Mouse (Mus musculus) layer of hippocampus, adult 9-11 months (tissue): Measurements from ENCODE around the gene Sf3b5.
"Not testable (repeated sequence)": the region's sequence is repeated elsewhere in the genome, so short reads cannot be mapped to it uniquely, and the experiment has no call there.

Experiments used
- DNase-seq: peaks from one replicate; pipeline ENCODE4 v3.0.0; 2022

The Sf3b5 gene

GRCm38 (mm10) chr10:13007876-13008736 lies 3.0 kb downstream of the Sf3b5 start:
- peak; percentile 98 for DNase-seq

GRCm38 (mm10) chr10:13008737-13009121 lies 3.6 kb downstream of the Sf3b5 start:
- DNase-seq = no peak

DNA sequence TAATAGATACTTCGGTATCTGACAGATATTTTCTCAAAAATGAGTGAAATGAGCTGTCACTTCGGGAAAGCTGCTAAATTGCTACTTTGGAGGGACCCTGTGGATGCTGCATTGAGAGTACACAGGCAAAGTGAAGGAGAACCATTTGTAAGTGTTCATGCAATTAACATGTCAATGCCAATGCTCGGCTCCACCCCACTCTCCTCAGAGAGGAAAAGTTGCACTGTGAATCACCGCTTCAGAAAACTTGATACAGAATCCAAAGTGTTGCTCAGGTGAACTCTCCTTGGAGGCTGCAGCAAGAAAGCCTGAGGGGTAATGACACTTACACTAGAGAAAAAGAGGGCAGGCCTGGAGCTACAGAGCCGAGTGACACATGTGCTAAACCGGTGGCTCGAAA lies 8.9 kb downstream of the Sf3b5 start:
- DNase-seq = no peak

- DNase-seq = peak; percentile 49
Observed at GRCm38 (mm10) chr10:13016573-13016972, 11.4 kb downstream of the Sf3b5 start.

GRCm38 (mm10) chr10:13018510-13018909 lies 13.4 kb downstream of the Sf3b5 start:
- DNase-seq = no peak

- DNase-seq = no peak
Observed at GRCm38 (mm10) chr10:13019026-13019425, 13.9 kb downstream of the Sf3b5 start.

- DNase-seq = no peak
Observed at GRCm38 (mm10) chr10:13022103-13022502, 17.0 kb downstream of the Sf3b5 start.

DNA sequence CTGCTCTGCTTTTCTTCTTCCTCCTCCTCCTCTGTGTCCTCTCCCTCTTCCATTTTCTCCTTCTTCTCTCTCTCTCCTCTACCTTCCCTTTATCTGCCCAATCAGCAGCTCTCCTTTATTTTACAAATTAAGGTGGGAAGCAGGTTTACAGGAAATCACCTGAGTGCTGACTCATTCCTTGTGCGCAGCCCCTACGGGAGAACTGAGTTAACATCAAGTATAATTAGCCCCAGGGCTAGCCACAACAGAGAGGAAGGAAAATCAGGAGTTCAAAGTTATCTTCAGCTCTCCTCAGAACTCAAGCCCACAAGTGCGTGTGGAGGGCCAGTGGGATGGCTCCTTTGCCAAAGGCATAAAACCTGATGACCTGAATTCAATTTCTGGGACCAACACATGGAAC lies 18.8 kb downstream of the Sf3b5 start:
- not testable (repeated sequence) for DNase-seq

GRCm38 (mm10) chr10:13027702-13028101 lies 22.6 kb downstream of the Sf3b5 start:
- no peak for DNase-seq

DNA sequence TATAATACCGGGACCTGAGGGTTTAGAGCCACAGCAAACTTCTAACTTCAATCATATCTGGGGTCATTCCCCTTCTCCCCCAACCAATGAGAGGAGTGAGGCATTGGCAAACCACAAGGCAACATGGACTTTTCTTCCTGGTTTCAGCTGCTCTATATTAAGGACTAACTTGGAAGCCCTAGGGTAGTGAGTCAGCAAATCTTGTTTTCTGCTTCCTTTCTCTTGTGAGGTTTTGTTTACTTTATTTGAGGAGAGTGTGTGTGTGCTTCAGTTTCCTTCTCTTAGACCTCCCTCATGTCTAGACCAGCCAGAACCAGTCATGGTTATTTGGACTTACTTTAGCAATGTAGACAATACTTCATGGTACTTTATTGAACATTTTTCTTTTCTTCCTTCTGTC lies 23.1 kb downstream of the Sf3b5 start:
- DNase-seq = no peak

DNA sequence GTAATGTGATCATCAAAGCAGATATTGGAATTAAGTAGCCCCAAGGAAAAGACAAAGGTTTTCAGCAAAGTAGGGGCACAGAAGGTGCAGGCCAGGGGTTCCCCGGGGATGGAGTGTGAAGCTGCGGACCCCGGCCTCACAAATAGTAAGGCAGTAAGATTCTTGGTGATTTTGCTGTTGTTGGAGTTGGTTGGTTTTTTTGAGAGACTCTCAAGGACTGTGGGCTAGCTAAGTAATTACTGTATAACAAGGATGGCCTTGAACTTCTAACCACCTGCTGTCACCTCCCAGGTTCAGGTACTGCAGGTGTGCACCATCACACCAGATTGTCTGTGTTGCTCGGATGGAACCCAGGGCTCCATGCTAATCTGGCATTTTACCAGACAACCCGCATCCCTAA lies 24.3 kb downstream of the Sf3b5 start:
- DNase-seq = no peak

- DNase-seq = no peak
Observed at GRCm38 (mm10) chr10:13035270-13035669, 30.1 kb downstream of the Sf3b5 start.

DNA sequence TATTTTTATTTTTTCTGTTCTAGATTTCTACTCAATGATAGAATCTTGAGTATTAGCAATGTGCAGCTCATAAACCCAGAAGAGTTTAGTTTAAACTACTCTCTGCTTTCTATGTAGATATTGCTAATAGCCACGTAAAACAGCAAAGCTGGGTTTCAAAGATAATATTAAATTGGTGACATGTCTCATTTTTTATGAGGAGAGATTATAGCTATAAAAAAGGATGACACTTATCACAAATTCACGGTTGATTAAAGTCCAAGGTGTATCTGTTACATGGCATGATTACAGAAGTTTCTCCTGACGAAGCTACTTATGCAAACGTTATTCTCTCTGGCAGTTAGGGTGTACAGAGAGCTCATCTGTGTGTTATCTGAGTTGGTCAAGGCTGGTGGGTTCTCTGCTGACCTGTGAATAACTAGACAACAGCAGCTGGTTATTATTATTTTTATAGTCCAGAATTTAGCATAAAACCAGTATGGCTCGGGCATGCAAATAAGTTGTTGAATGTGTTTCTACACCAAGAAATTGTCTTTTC lies 34.6 kb downstream of the Sf3b5 start:
- DNase-seq = no peak

GRCm38 (mm10) chr10:13044659-13045058 lies 39.5 kb downstream of the Sf3b5 start:
- DNase-seq = peak; percentile 78

- DNase-seq = no peak
Observed at GRCm38 (mm10) chr10:13047816-13048215, 42.7 kb downstream of the Sf3b5 start.

GRCm38 (mm10) chr10:13056863-13057381 lies 51.8 kb downstream of the Sf3b5 start:
- no peak for DNase-seq
